Mouse (Mus musculus) kidney, adult 9 months (tissue): ENCODE measurements around the gene Raver1.
"Not testable (repeated sequence)": the region's sequence is repeated elsewhere in the genome, so short reads cannot be mapped to it uniquely, and the experiment has no call there.

Experiments used
- DNase-seq: peaks from one replicate; pipeline ENCODE4 v3.0.0; 2022

Gene Raver1

DNA sequence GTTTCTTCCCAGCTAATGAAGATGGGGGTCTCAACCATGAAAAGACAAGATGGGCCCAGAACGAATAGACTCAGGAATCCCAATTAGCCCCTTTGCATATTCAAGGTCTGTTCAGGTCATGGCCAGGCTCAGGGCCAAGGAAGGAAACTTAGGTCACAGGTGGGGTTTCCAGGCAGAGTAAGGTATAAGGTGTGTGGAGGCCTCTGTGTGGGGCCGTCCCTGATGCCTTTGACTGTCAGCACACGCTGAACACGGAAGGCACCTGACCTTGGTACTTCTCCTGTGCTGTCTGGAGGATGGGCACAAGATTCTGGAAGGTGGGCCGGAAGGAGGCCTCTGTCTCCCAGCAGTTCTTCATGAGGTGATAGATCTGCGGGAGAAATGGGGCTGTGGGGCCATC lies 13.0 kb upstream of the Raver1 start:
- DNase-seq: no peak

DNA sequence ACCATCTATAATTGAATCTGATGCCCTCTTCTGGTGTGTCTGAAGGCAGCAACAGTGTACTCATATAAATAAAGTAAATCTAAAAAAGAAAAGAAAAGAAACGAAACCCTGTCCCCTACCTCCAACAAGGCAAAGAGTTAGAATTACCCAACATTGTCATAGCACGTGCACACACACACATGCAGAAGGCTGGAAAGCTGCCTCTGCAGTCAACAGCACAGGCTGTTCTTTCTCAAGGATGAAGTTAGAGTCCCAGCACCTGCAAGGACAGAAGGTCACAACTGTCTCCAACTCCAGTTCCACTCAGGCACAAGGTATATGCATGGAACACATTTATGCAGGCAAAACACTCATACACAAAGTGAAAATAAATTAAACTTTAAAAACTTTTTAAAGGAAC lies 10.3 kb upstream of the Raver1 start:
- no peak for DNase-seq

DNA sequence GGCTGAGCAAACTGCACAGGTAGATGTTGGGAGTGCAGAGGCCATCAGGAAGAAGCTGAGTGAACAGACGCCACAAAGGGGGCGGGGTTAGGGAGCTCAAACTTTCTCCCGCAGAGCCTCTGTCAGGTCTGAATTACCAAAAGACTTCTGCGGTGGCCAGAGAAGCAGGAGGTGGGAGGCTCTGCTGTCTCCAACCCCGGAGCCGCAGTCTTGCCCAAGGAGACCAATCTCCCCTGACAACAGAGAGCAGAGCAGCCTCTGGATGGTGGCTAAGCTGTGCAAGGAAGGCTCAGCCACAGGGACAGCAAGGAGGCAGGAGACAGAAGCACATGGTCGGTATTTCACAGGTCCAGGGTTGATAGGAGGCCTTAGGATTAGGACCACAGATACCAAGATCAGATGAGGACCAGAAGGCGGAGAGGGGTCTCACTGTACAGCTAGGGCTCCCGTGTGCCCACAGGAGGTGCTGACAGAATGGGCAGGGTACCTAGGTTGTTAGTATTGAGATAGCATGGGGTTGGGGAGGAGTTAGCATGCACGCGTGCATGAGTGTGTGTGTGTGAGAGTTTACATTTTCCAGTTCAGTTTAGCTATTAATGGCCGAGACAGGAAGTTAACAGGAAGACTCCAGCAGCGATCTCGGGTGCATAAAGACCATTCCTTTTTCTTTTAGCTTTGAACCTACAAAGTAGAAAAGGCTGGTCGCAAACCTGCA lies 8.8 kb upstream of the Raver1 start:
- DNase-seq: no peak

DNA sequence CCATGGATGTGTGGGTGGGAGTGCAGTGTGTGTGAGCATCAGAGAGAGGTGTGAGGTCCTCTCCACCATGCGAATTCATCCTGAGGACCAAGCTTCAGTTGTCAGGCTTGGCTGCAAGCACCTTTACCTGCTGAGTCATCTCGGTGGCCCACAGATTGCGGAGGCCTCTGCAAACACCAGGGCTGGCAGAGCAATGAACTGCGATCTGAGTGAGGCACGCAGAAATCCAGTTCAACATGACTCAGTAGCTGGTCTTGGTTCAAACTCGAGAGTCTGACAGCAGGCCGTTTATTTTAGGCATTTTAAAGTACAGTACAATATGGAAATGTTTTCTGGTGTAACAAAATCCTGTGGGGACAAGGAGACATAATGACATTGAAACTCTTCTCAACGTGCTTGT lies 6.0 kb upstream of the Raver1 start:
- no peak for DNase-seq

DNA sequence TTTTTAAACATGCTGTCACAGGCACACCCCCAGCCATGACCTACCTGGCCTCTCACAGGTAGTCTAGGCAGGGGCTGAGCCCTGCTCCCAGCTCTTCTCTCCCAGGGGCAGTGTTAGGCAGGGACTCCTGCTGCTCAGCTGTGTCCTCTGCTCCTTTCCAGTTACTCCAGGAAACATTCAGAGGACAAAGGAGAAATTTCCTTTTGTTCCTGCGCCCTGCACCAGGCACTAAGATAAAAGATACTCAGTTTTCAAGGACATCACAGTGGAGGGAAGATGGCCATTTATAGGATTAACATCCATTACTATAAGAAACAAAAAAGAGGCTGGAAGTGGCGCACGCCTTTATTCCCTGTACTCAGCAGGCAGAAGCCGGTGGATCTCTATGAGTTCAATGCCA lies 4.2 kb upstream of the Raver1 start:
- DNase-seq: no peak

DNA sequence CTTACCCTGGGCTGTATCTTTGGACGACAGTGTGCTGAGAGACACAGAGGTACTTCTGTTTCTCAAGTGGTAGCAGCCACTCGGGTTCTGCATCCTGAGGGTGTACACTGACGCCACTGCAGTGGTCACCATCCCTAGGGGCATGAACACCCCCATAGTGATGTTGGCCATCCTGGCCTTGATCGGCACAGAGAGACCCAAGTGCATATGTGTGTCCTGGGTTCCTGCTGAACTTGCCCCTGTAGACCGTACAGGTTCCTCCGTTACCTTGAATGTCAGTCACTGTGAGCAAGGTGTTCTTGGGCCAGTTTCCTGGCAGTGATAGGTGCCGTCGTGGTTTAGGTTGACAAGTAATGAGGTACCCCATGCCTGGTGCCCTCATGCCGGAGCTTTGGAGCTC lies 1.6 kb upstream of the Raver1 start:
- DNase-seq: no peak

DNA sequence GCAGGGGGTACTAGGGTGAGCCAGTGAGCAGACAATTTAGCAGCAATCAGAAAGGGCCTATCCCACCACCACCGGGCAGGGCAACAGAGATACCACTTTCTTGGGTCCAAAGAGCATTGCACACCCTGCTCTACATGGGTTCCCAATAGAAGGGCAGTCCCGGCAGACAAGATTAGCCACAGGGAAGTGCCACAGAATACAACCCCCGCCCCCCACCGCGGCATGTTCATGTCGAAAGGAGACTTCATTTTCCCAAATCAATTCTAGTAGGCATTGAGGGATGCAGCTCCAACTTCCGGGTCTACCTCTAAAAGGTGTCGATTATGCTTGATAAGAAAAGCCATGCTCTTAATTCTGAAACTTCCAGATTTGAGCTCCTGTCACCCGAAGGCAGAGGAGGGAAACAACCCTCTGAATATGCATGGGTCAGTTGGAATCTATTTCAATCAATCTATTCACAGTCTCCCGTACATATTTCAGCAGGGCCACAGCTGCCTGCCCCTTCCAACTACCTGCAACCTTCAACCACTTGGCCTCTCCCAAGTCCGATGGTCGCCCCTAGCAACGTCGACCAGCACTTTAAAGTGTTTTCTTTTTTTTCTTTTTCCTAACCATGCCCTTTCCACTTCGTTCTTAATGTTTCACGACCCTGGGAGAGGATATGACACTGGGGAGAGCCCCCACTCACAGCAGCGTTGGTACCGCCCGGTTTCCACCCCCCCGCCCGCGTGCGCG lies 669 bp downstream of the Raver1 start:
- peak; percentile 42 for DNase-seq

DNA sequence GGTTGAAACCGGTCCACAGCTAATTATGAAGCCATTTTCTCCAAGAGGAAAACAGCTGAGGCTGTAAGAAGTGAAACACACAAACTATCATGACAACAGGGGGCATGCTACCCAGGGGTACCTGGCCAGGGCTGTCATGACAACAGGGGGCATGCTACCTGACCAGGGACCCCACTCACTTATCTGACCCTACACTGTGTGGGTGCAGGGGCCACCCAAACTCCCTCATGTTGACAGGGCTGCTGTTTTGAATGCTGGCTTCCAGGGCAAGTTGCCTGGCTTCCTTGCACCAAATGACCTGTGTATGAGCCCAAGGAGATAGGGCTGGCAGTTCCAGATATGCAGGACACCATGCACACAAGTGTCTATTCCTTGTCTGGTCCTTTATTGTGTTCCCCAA lies 1.3 kb downstream of the Raver1 start:
- DNase-seq: no peak

DNA sequence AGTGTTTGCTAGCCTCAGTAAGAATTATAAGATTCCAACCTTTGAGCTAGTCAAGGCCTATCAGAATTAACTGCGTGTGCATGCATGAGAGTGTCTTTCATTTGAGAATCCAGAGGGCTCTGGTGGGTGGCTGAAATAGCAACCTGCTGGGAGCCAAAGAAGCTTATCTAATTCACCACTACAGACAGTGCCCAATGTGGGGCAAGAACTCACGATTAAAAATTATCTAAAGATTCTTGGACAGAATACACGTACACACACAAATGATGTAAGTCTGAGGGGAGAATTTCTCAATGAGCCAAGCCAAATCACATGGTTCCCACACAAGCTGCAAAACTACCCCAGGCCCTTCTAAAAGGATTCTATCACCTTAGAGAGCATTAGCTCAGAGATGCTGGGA lies 8.5 kb downstream of the Raver1 start:
- no peak for DNase-seq

DNA sequence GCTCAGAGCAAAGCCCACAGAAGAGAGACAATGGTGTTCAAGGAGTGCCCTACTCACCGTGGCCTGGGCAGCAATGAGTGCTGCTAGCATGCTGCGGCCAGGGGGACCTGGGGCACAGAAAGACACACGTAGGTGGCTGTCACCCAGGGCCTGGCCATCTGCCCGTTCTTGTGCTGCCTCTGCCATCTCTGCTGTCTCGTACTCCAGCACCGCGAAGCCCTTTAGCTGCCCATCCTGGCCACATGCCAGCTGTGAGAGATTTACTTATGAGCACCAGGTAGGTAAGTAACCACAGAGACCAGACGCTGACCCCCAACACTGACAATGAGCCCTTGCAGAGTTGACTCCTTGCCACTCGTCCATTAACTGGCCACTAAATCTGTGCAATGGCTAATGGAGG lies 10.7 kb downstream of the Raver1 start:
- DNase-seq: no peak

DNA sequence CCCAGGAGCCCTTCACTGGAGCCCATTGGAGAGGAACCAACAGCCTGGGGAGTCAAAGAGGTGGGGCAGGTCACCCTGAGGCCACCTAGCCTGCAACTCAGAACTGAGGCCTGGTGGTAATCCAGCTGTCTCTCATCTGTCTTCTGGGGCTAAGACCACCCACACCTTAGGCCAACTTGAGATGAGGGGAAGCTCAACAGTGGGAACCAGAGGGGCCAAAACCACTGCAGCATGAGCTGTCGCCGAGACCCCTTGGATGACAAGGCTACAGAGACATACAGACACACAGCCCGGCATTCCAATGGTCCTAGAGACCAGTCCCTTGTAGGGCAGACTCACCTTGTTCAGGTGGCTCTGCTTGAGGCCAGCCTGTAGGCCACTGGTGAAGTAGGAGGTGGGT lies 16.2 kb downstream of the Raver1 start:
- DNase-seq: no peak

DNA sequence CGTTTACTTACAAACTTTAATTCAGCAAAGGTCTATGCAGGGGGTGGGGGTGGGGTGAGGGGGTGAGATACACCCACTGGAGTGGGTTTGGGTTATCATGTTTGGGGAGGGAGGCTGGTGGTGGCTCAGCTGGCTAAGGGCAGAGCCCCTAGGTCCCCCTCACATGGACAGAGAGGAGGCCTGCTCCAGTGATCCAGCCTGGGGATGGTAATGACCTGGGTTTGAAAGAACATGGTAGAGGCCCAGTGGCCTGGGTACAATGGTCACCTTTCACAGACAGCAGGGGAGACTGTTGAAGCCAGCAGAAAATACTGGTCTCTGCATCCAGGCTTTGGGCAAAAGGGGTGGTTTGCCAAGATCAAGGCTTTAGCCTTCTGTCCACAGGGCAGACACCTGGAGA lies 17.6 kb downstream of the Raver1 start:
- DNase-seq: peak; percentile 22

DNA sequence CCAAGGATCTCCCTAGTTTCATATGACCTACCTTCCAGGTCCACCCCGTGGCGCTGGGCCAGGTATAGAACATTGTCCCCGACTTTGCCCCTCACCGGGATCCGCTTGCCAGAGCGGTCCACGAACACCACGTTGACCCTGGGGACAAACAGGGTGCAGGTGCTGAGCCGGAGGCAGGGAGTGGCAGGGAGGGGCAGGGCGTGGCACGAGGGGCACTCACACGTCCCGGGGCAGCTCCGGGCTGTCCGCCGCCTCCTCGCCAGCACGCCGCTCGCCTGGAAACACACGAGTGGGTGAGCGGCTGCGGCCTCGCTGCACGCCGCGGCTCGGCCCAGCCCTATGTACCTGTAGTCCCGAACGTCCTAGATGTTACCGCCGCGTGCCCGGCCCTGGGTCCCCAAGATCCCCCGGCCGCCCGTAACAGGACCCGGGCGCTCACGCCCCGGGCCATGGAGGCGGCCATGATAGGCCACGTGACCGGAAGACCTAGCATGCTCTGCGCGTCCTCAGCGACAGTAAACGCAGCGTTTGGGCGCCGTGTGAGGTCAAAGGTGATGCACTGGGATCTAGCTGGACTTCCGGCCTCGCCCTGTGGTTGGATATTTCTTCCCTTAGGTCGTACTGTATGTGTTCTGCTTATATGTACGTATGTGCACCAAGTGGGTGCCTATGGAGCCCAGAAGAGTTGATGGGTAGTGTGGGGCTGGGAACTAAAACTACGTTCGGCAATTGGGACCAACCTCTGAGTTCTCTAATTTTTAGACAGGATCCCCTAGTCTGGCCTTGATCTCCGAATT lies 18.6 kb downstream of the Raver1 start, which contains the start of the genes Gm49373 and Fdx1l:
Gm49373 (minus strand) TSS at position 53 of the 797 bp plus-strand sequence.
Fdx1l (minus strand) TSS at position 571 of the 797 bp plus-strand sequence.
- DNase-seq: peak; percentile 94

DNA sequence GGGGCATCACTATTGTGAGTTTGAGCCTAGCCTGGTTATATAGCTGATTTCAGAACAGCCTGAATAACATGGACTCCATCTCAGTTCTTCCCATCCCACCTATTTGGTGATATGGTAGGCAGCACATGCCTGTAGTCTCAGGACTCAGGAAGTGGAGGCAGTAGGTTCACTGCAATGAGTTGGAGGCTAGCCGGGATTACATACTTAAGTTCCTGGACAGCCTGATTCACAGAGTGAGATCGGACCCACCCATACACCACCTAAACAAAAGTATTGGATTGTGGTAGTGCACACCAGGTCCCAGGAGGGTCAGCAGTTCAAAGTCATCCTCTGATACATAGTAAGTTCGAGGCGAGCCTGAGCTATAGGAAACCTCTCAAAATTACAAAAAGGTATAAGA lies 19.2 kb downstream of the Raver1 start:
- no peak for DNase-seq

DNA sequence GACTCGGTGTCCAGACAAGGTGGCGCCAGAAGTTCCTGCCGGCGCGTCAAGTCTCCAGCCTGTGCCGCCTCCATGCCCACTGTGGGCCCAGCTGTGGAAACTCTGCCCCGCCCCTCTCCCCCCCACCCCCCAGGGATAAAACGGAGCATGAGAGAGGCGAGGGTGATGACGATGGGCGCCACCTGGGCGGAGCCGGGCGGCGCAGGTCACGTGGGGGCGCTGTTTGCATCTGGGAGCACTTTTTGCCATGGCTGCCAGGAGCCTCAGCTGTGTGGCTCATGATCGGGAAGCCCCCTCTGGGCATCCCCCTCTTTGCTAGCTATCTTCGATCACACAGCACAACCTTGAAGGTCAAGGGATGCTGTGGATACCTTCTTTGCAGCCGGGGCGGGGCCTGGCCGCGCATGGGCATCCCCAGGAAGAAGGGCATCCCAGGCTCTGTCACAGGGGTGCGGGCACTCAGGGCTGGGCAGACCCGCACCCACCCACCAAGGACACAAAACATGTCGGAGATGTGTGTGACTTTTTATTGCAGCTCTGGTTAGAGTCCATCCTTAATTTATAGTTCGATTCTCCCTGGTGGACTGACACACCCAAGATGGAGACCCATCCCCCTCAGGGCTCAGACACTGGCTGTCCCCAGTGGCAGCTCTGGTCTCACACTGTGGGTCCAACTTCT lies 24.7 kb downstream of the Raver1 start, which contains the start of gene Zglp1:
Zglp1 (minus strand) TSS at position 88 of the 679 bp plus-strand sequence.
- no peak for DNase-seq

DNA sequence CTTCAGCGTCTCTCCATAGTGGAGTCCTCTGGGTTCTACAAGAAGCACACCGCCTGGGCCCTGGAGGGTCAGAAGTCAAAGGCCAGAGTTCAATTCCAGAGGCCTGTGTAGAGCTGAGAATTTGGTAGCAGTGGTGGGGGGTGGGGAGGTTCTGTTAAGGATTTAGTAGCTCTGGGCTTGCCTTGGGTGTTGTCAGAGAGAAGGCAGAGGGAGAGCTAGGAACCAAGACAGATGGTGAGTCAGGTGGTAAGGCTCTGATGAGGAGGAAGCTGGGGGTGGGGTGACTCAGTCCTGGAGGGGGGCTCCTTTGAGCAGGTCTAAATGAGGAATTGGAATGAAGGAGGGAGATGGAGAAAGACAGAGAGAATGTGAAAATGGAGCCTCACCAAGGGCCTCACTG lies 28.9 kb downstream of the Raver1 start:
- DNase-seq: no peak

DNA sequence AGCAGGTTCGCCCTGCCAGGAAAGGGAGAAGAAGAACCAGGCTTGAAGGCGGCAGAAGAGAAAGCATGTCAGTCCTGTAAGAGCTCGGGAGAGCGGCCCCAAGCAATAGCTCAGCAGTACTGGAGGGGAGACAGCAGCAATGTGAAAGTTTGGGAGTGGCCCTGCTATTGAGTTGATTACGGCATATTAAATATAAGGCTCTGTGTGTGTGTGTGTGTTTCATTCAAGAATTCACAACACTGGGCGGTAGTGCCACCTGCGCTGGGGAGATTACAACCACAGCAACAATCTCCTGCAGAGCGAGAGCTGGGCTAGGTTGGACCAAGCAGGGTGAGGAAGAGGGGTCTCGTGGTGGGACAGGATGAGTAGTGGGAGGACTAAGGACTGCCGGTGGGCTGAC lies 40.2 kb downstream of the Raver1 start:
- DNase-seq: no peak

DNA sequence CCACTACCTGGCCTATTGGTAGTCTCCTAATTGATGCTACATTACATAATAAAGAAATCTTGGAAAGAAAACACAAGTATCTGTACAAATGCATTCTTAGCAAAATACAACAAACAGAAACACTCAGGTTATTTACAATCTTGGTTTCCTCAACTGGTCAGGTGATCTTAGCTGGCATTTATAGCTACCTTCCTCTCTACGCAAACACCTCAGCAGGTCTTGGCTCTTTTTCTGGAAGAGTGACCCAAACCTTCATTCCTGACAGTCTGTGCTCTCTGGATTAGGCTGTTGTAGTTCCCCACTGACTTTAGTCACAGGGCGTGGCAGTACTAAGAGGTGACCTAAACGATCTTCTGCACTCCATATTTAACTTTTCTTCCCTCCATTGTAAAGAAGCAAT lies 46.6 kb downstream of the Raver1 start:
- no peak for DNase-seq

DNA sequence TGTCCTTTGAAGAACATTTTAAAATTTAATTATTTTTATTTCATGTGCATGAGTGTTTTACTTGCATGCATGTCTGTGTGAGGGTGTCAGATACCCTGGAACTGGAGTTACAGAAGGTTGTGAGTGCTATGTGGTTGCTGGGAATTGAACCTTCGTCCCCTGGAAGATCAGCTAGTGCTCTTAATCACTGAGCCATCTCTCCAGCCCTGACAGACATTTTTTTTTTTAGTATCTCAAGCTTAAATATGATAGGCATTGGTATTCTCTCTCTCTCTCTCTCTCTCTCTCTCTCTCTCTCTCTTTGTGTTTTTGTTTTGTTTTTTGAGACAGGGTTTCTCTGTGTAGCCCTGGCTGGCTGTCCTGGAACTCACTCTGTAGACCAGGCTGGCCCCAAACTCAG lies 47.0 kb downstream of the Raver1 start:
- DNase-seq: not testable (repeated sequence)

DNA sequence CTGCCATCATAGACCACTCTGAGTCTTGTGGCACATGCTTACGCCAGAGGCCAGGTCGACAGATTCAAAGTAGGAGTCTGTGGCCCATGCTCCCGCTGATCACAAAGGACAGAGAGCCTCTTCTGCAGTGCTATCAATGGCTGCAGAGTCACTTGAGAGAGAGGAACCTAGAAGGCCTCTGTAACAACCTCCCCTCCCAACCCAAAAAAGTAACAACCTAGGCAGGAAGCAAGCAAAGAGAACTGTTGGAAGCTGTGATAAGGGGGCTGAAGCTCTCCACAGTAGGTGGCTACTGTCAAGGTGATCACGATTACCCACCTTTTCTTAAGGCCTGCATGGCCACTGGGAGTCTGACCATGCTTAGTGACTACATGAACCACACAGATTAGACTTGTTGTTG lies 48.2 kb downstream of the Raver1 start:
- DNase-seq: no peak

DNA sequence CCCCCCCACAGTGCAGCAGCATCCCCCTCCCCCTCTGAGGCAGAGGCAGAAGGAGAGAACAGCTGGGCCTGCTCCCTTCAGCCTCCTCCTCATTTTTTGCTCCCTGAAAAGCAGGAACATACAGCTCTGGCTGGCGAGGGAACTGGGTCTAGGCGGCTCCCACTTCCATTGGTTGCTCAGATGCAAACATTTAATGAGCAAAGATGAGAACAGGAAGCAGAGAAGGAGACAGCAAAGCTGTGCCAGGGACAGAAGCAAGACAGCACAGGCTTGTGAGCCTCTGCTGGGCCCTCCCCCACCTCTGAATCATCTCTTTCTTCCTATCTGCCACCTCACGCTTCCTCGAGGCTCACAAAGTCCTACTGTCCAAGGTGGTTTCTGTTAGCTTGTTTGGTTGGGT lies 50.5 kb downstream of the Raver1 start:
- no peak for DNase-seq

DNA sequence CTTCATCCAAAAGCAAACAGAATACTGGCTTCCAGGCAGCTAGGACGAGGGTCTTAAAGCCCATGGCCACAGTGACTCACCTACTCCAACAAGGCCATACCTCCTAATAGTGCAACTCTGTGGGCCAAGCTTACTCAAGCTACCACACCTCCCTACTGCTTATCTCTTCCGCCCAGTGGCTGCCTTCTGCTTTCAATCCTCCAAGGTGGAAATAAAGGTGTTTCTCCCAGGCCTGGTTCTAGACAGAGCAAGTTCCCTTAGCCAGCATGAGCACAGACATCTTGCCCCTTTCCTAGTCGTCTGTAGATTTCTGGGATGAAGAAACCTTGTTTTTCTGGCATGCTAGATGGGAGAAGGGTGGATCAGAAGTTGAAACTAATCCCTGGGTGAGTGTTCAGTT lies 52.0 kb downstream of the Raver1 start:
- DNase-seq: no peak

DNA sequence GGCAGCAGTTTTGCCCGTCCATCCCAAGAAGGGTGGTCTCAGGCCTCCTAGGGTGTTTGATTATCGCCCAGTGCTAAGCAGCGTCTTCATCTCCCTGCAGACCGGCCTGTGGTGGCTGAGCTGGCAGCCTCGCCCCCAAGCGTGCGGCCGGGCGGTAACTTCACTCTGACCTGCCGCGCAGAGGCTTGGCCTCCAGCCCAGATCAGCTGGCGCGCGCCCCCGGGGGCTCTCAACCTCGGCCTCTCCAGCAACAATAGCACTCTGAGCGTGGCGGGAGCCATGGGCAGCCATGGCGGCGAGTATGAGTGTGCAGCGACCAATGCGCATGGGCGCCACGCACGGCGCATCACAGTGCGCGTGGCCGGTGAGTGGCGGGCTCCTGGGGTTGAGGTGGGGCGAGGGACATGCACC lies 54.3 kb downstream of the Raver1 start:
- DNase-seq: peak; percentile 15
